Mouse (Mus musculus) C2C12 (cell line): ENCODE results near the gene Hist1h2ab. TPM values are rescaled to one million over a fixed set of nuclear protein-coding genes. Genes with fewer than 3 reads are reported as not detected.
"Not testable (repeated sequence)": the region's sequence is repeated elsewhere in the genome, so short reads cannot be mapped to it uniquely, and the experiment has no call there.

Experiments
- H3K27me3 ChIP-seq: one replicate; pipeline ENCODE4 v1.6.1; 2011; ENCODE audit not compliant: control insufficient read depth, insufficient read depth, insufficient read length
- H3K36me3 ChIP-seq: one replicate; pipeline ENCODE4 v1.6.1; 2011; ENCODE audit not compliant: control insufficient read depth, insufficient read depth
- H3K4me3 ChIP-seq: one replicate; pipeline ENCODE4 v1.5.1; 2011; ENCODE audit warnings: mild to moderate bottlenecking, control low read depth; ENCODE audit not compliant: poor library complexity, insufficient read depth, severe bottlenecking
- H3K79me2 ChIP-seq: one replicate; pipeline ENCODE4 v1.6.1; 2011; ENCODE audit not compliant: control insufficient read depth, insufficient read depth
- H3K79me3 ChIP-seq: one replicate; pipeline ENCODE4 v1.6.1; 2011; ENCODE audit warnings: low read depth, control low read depth
- H3ac ChIP-seq: one replicate; pipeline ENCODE3; 2011; ENCODE audit warnings: low read depth; ENCODE audit not compliant: control insufficient read depth, insufficient read length
- CEBPB ChIP-seq: IDR thresholded peaks from one replicate; pipeline ENCODE4 v1.6.1; 2011; ENCODE audit warnings: low read depth, mild to moderate bottlenecking, control low read depth, moderate library complexity
- CTCF ChIP-seq: IDR thresholded peaks from one replicate; pipeline ENCODE4 v1.5.1; 2011; ENCODE audit not compliant: control insufficient read depth, insufficient read depth, insufficient read length
- FOSL1 ChIP-seq: IDR thresholded peaks from one replicate; pipeline ENCODE4 v1.8.0; 2011; ENCODE audit warnings: mild to moderate bottlenecking, low read length; ENCODE audit not compliant: poor library complexity, insufficient read depth, severe bottlenecking
- MAX ChIP-seq: IDR thresholded peaks from one replicate; pipeline ENCODE4 v1.6.1; 2011; ENCODE audit warnings: mild to moderate bottlenecking, control low read depth
- MYOD1 ChIP-seq: IDR thresholded peaks from one replicate; pipeline ENCODE4 v1.6.1; 2011; ENCODE audit warnings: low read depth; ENCODE audit not compliant: control insufficient read depth, insufficient read length
- MYOG ChIP-seq: IDR thresholded peaks from one replicate; pipeline ENCODE4 v1.6.1; 2011; ENCODE audit not compliant: control insufficient read depth, insufficient read length; ENCODE audit errors: extremely low read depth
- USF1 ChIP-seq: IDR thresholded peaks from one replicate; pipeline ENCODE4 v1.6.1; 2011; ENCODE audit warnings: low read depth, mild to moderate bottlenecking, control low read depth, moderate library complexity
- polyA plus RNA-seq: library from polyadenylated mRNA; unstranded; fragments of >200 nt; fragmentation: generic; extraction: Trizol; gene quantifications from one replicate; pipeline ENCODE4 v1.2.1, GENCODE M21; 2012; ENCODE audit warnings: missing spikeins

Hist1h2ab gene
- polyA plus RNA-seq, 1 experiment: 9.3 TPM

- H3ac ChIP-seq: peak within 1 kb of the TSS; percentile 76
- no peaks in the 10 kb centered on the region for H3K79me2 ChIP-seq
- H3K4me3 ChIP-seq: peak within 1 kb of the TSS; percentile 23
- H3K79me3 ChIP-seq: peaks cover 1% of the 10 kb centered on the region
- no peaks in the 10 kb centered on the region for H3K27me3 ChIP-seq
- no peaks in the 10 kb centered on the region for H3K36me3 ChIP-seq
- peak; percentile 50 for TF ChIP-seq USF1
- TF ChIP-seq MAX: no peak
Measured at GRCm38 (mm10) chr13:23745381-23746161, 5.4 kb upstream of the Hist1h2ab start, which contains the start of gene Hist1h3c. Gene Hist1h3c (minus strand): TSS chr13:23745602.

GRCm38 (mm10) chr13:23746201-23747080 lies 4.5 kb upstream of the Hist1h2ab start, which contains the start of gene Hist1h2bb:
Gene Hist1h2bb (plus strand): TSS chr13:23746734.
- not testable (repeated sequence) for H3K27me3 ChIP-seq, H3K79me3 ChIP-seq, H3K36me3 ChIP-seq, H3K79me2 ChIP-seq
- Histone ChIP-seq H3ac (peak within 1 kb of the TSS; percentile 76), H3K4me3 (peak within 1 kb of the TSS; percentile 12)

- Histone ChIP-seq H3K79me3 (no peaks in the 10 kb centered on the region), H3K79me2 (no peaks in the 10 kb centered on the region), H3ac (no peak overlapping the region), H3K4me3 (no peak overlapping the region), H3K36me3 (no peaks in the 10 kb centered on the region), H3K27me3 (no peaks in the 10 kb centered on the region)
- TF ChIP-seq USF1: no peak
- TF ChIP-seq MYOD1: no peak
- TF ChIP-seq CTCF: no peak
- TF ChIP-seq FOSL1: no peak
Measured at GRCm38 (mm10) chr13:23747081-23747891, 3.6 kb upstream of the Hist1h2ab start.

- no peak for TF ChIP-seq CTCF
- no peak for TF ChIP-seq MYOD1
- no peak for TF ChIP-seq USF1
- TF ChIP-seq FOSL1: no peak
- TF ChIP-seq CEBPB: no peak
- no peak for TF ChIP-seq MYOG
- no peak for TF ChIP-seq MAX
- no peak overlapping the region for H3K4me3 ChIP-seq
- H3K79me2 ChIP-seq: no peaks in the 10 kb centered on the region
- H3ac ChIP-seq: no peak overlapping the region
- H3K79me3 ChIP-seq: no peaks in the 10 kb centered on the region
- H3K27me3 ChIP-seq: no peaks in the 10 kb centered on the region
- H3K36me3 ChIP-seq: no peaks in the 10 kb centered on the region
Measured at GRCm38 (mm10) chr13:23747892-23748288, 3.0 kb upstream of the Hist1h2ab start.

- Histone ChIP-seq H3K79me2 (no peaks in the 10 kb centered on the region), H3K36me3 (no peaks in the 10 kb centered on the region), H3K79me3 (no peaks in the 10 kb centered on the region), H3K27me3 (no peaks in the 10 kb centered on the region), H3K4me3 (no peak overlapping the region), H3ac (no peak overlapping the region)
- no peak for TF ChIP-seq USF1
- TF ChIP-seq MYOD1: no peak
- no peak for TF ChIP-seq MYOG
- TF ChIP-seq FOSL1: peak; percentile 24
- TF ChIP-seq MAX: no peak
- TF ChIP-seq CEBPB: peak; percentile 67
Measured at GRCm38 (mm10) chr13:23749563-23750121, 1.3 kb upstream of the Hist1h2ab start.
